Mouse (Mus musculus) brain, embryonic 18.5 days (tissue): ENCODE results near the gene Olfr911-ps1.

Source experiments
- DNase-seq: peaks from one replicate; pipeline ENCODE4 v3.0.0-alpha.2; 2012; ENCODE audit warnings: low read depth, low spot score

The Olfr911-ps1 gene

GRCm38 (mm10) chr9:38521280-38521679, at the start of gene Olfr911-ps1:
TSS of gene Olfr911-ps1 (plus strand) at chr9:38521580.
- no peak for DNase-seq

- DNase-seq: no peak
Observed at GRCm38 (mm10) chr9:38486785-38487184, 34.6 kb upstream of the Olfr911-ps1 start, which contains the start of gene Olfr906. TSS of gene Olfr906 (plus strand) at chr9:38487085.

GRCm38 (mm10) chr9:38495501-38495900, 25.9 kb upstream of the Olfr911-ps1 start, which contains the start of gene Olfr907:
TSS of gene Olfr907 (plus strand) at chr9:38495801.
- DNase-seq: no peak

- DNase-seq: no peak
Observed at GRCm38 (mm10) chr9:38512353-38512752, 9.0 kb upstream of the Olfr911-ps1 start.

GRCm38 (mm10) chr9:38537549-38537948, 16.2 kb downstream of the Olfr911-ps1 start, which contains the start of gene Olfr910:
TSS of gene Olfr910 (plus strand) at chr9:38537849.
- DNase-seq: no peak
